Mouse (Mus musculus) hindbrain, embryonic 12.5 days (tissue): Measurements from ENCODE around the gene Irf2bp1. TPM values are rescaled to one million over a fixed set of nuclear protein-coding genes. Genes with fewer than 3 reads are reported as not detected.

Experiments used
- ATAC-seq: fragments of 200-750 bp; cut with Nextera tagmentation; 2 replicates; pipeline ENCODE4 v1.8.0; 2017; ENCODE audit warnings: moderate TSS enrichment; ENCODE audit not compliant: low FRiP score
- H3K27ac ChIP-seq: fragments of 300-500 bp; sonication (generic); 2 replicates; pipeline ENCODE4 v1.5.1; 2016; ENCODE audit warnings: mild to moderate bottlenecking
- H3K27me3 ChIP-seq: fragments of 300-500 bp; sonication (generic); 2 replicates; pipeline ENCODE4 v1.6.1; 2016; ENCODE audit warnings: mild to moderate bottlenecking
- H3K36me3 ChIP-seq: fragments of 300-500 bp; sonication (generic); 2 replicates; pipeline ENCODE4 v1.6.1; 2016; ENCODE audit warnings: mild to moderate bottlenecking
- H3K4me1 ChIP-seq: fragments of 300-500 bp; sonication (generic); 2 replicates; pipeline ENCODE4 v1.6.1; 2016
- H3K4me2 ChIP-seq: fragments of 300-500 bp; sonication (generic); replicated peaks from 2 replicates; pipeline ENCODE4 v1.6.1; 2016; ENCODE audit warnings: mild to moderate bottlenecking
- H3K4me3 ChIP-seq: fragments of 300-500 bp; sonication (generic); 2 replicates; pipeline ENCODE4 v1.5.1; 2016; ENCODE audit warnings: mild to moderate bottlenecking
- H3K9ac ChIP-seq: fragments of 300-500 bp; sonication (generic); 2 replicates; pipeline ENCODE4 v1.6.1; 2016; ENCODE audit warnings: mild to moderate bottlenecking, moderate library complexity
- H3K9me3 ChIP-seq: fragments of 300-500 bp; sonication (generic); replicated peaks from 2 replicates; pipeline ENCODE4 v1.6.1; 2016; ENCODE audit warnings: mild to moderate bottlenecking
- WGBS: fragments of 180-500 bp; shearing (Covaris S2); methylation state at CpG from one replicate; pipeline ENCODE4 v1.1.7; 2016; 5-methylcytosine and 5-hydroxymethylcytosine counted together
- polyA plus RNA-seq: library from polyadenylated mRNA; unstranded; fragments of >200 nt; fragmentation: Nextera tagmentation; extraction: Ambion mirVana; gene quantifications from 2 replicates; pipeline ENCODE4 v1.2.1, GENCODE M21; 2016

Gene Irf2bp1
- polyA plus RNA-seq, 1 experiment from 2014 or later: 44.0 TPM

DNA sequence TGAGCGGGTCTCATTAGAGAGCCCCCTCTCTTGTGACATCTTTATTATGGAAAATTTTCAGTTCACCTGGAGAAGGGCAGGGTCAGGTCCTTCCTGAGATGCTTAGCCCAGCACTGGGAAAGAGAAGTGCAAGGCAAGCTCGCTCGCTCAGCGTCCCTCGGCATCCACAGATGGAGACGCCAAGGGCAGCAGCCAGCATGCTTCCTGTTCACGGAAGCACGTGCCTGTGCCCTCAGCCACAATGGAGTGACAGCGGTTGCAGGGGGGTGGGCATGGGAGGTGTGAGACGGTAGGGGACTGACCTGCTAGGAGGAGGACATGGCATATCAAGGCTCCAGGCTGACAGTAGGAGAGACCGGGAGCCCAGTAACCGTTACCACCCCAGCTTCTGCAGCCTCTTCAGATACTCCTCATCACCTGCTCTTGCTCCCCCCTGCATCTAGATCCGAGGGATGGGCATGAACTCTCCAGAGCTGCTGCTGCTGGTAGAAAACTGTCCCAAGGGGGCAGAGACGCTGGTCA lies 44.2 kb downstream of the Irf2bp1 start:
- 91% methylated on average over 14 of the region's 14 CpGs for WGBS
- no peaks in the 10 kb centered on the region for H3K27me3 ChIP-seq
- H3K27ac ChIP-seq: no peak overlapping the region
- H3K9me3 ChIP-seq: no peaks in the 10 kb centered on the region
- H3K36me3 ChIP-seq: peaks cover 98% of the 10 kb centered on the region
- no peaks in the 10 kb centered on the region for H3K4me1 ChIP-seq
- H3K9ac ChIP-seq: peak overlapping the region; percentile 2; the same call in 1 of the 2 replicates
- no peak overlapping the region for H3K4me2 ChIP-seq
- ATAC-seq: no peak
- H3K4me3 ChIP-seq: no peak overlapping the region

DNA sequence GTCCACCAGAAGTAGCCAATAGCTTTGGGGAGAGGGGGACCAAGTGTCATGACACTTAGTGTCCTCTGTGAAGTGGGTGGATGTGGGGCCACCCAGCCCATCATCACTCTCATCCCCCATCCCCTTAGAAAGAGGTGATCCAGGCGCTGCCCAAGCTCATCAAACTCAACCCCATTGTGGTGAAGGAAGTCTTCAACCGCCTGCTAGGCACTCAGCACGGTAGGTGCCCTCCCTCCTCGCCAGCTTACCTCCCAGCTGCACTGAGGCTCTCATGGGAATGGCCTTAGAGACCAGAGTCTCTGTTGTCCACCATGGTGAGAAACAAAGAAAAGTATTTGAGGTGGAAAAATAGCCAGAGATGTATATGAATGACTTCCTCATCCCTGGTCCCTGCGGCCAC lies 45.4 kb downstream of the Irf2bp1 start:
- 87% methylated on average over 5 of the region's 5 CpGs for WGBS
- Histone ChIP-seq H3K9me3 (no peaks in the 10 kb centered on the region), H3K4me3 (no peak overlapping the region), H3K9ac (no peak overlapping the region), H3K27ac (no peak overlapping the region), H3K4me1 (0 out of 2 replicates have a peak, but pooled peaks cover 2% of the 10 kb centered on the region), H3K36me3 (peaks cover 87% of the 10 kb centered on the region), H3K4me2 (no peak overlapping the region), H3K27me3 (no peaks in the 10 kb centered on the region)
- no peak for ATAC-seq

DNA sequence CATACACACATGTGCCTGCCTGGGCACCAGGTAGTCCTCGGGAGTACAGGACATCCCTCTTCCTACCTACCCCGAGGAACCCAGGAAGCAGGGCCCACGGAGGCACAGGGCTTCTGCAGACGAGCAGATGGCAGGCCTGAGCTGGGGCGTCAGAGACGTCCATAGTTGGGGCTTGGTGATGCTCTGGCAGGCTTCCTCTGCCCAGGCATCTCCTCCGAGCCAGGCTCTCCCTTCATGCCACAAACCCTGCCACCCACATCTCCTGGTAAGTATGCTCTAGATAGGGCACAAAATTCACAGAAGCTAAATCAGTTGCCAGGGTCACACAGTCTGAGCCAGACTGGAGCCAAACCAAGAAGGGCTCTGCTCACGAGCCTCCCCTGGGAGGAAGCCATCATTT lies 46.3 kb downstream of the Irf2bp1 start:
- Histone ChIP-seq H3K4me1 (peaks cover 7% of the 10 kb centered on the region; the same call in 1 of the 2 replicates), H3K27me3 (no peaks in the 10 kb centered on the region), H3K9ac (no peak overlapping the region), H3K4me2 (no peak overlapping the region), H3K4me3 (no peak overlapping the region), H3K36me3 (peaks cover 77% of the 10 kb centered on the region), H3K27ac (no peak overlapping the region), H3K9me3 (no peaks in the 10 kb centered on the region)
- WGBS: 92% methylated on average over 8 of the region's 8 CpGs
- ATAC-seq: no peak

DNA sequence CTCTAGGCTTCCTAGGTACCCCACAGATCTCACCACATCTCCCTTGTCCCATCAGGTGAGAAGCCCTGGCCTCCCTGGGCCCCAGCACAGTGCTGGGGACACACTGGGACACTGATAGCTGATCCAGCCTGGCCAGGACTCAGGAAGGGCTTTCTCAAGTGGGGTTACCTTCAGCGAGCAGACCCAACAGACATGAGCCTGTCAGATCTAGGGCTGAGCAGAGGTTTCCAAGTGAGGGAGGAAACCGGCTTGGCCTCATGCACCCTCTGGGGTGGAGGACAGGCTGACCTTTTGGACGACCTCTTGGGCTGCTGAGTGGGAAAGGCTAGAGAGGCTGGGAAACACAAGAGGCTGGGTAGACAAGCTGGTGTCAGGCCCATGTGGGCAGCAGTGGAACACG lies 47.3 kb downstream of the Irf2bp1 start:
- Histone ChIP-seq H3K27me3 (no peaks in the 10 kb centered on the region), H3K4me3 (no peak overlapping the region), H3K4me2 (no peak overlapping the region), H3K9me3 (no peaks in the 10 kb centered on the region), H3K9ac (no peak overlapping the region), H3K36me3 (peaks cover 68% of the 10 kb centered on the region), H3K4me1 (peaks cover 7% of the 10 kb centered on the region; the same call in 1 of the 2 replicates), H3K27ac (no peak overlapping the region)
- no peak for ATAC-seq
- WGBS: 71% methylated on average over 4 of the region's 4 CpGs

DNA sequence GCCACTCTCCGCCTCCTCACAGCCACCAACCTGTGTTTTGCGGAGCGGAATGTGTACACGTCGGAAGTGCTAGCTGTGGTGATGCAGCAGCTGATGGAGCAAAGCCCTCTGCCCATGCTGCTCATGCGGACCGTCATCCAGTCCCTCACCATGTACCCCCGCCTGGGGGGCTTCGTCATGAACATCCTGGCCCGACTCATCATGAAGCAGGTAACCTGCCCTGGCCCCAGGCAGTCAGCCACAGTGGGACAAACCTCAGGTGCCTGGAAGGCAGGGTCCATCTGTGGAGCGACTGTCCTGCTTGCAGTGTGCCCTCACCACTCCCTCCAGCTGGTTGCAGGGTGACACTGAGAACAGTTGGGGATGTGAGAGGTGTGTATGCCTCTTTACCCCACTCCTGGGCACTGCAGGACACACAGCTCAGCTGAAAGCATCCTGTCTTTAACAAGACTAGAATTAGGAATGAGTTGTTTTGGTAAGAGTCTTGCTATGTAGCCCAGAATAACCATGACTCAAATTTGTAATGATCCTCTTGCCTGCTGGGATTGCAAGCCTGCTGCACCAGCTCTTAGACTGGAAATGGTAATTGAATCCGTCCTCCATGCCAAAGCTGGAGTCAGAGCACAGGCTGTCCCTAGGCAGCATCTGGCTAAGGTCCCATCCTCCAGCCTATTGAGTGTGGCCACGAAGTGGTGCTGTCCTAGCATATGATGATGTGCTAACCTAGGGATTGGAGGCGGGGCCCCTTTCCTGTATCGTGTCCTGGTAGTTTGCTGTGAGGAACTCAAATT lies 48.7 kb downstream of the Irf2bp1 start:
- WGBS: 92% methylated on average over 15 of the region's 15 CpGs
- Histone ChIP-seq H3K36me3 (peaks cover 54% of the 10 kb centered on the region), H3K9me3 (no peaks in the 10 kb centered on the region), H3K4me3 (no peak overlapping the region), H3K27ac (no peak overlapping the region), H3K4me2 (no peak overlapping the region), H3K4me1 (peaks cover 7% of the 10 kb centered on the region; the same call in 1 of the 2 replicates), H3K27me3 (no peaks in the 10 kb centered on the region), H3K9ac (no peak overlapping the region; the same call in 1 of the 2 replicates)
- ATAC-seq: no peak

DNA sequence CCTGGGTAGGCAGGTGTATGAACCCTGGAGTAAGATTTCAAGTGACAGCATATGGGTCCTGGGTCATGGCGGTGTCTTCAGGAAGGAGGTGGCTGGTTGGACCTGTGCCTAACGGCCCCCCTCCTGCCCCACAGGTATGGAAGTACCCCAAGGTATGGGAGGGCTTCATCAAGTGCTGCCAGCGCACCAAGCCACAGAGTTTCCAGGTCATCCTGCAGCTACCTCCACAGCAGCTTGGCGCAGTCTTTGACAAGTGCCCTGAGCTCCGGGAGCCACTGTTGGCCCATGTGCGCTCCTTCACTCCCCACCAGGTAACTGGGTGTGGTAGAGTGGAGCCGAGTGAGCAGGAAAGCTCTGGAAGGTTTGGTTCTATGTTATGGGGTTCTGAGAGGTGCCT lies 49.3 kb downstream of the Irf2bp1 start:
- H3K36me3 ChIP-seq: peaks cover 48% of the 10 kb centered on the region
- 95% methylated on average over 7 of the region's 7 CpGs for WGBS

DNA sequence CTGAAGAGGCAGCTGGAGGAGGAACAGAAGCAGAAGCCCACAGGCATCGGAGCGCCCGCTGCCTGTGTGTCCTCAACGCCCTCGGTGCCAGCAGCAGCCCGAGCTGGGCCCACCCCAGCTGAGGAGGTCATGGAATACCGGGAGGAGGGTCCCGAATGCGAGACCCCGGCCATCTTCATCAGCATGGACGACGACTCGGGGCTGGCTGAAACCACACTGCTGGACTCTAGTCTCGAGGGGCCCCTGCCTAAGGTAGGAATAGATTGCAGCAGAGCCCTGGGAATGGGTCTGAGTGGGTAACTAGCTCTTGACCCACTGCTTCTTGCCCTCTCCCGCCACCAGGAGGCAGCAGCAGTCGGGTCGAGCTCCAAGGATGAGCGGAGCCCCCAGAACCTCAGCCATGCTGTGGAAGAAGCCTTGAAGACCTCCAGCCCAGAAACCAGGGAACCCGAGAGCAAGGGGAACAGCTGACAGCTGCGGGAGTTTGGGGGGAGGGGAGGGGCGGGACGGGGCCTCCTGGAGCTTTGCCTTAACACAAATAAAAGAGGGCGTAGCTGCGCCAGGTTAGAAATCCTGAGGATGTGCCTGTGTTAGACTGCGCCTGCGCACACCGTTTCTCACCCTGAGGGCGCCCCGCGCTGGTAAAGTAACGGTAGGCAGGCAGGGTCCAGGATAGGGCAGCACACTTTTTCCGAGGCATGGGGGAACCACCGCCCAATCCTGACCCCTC lies 50.4 kb downstream of the Irf2bp1 start, which contains the start of gene Rsph6a:
TSS of gene Rsph6a (plus strand) at position 644 of the 730 bp plus-strand sequence.
- Histone ChIP-seq H3K4me2 (peak within 1 kb of the TSS; percentile 42), H3K9me3 (no peaks in the 10 kb centered on the region), H3K4me1 (peaks cover 7% of the 10 kb centered on the region; the same call in 1 of the 2 replicates), H3K27me3 (no peaks in the 10 kb centered on the region), H3K36me3 (peaks cover 37% of the 10 kb centered on the region), H3K4me3 (peak within 1 kb of the TSS; percentile 13), H3K27ac (0 out of 2 replicates have a peak within 1 kb of the TSS, but pooled peaks have one; percentile 5), H3K9ac (0 out of 2 replicates have a peak within 1 kb of the TSS, but pooled peaks have one; percentile 44)
- 28% methylated on average over 33 of the region's 33 CpGs for WGBS
- ATAC-seq: peak; percentile 68

More for the DNA sequence above, 49.3 kb downstream of the Irf2bp1 start:
- H3K4me2 ChIP-seq: no peak overlapping the region
- no peak overlapping the region; the same call in 1 of the 2 replicates for H3K9ac ChIP-seq
- H3K27ac ChIP-seq: no peak overlapping the region
- H3K4me1 ChIP-seq: peaks cover 7% of the 10 kb centered on the region; the same call in 1 of the 2 replicates
- no peak overlapping the region for H3K4me3 ChIP-seq
- ATAC-seq: no peak
- no peaks in the 10 kb centered on the region for H3K27me3 ChIP-seq
- no peaks in the 10 kb centered on the region for H3K9me3 ChIP-seq

DNA sequence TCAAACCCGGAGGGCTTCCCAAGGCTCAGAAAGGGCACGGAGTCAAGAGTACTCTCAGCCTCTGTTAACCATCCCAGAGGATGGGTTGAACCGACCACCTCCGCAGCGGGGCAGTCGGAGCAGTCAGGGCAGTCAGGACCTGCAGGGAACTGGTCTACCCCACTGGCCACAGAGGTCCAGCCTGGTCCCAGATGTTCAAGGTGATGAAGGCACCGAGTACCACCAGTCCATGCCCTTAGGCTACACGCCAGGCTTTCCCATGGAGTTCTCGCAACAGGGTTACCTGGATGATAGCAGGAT lies 50.9 kb downstream of the Irf2bp1 start:
- peaks cover 32% of the 10 kb centered on the region for H3K36me3 ChIP-seq
- peak overlapping the region; percentile 13; the same call in 1 of the 2 replicates for H3K4me3 ChIP-seq
- H3K27ac ChIP-seq: no peak overlapping the region
- ATAC-seq: no peak
- whole genome bisulfite sequencing: 65% methylated on average over 9 of the region's 9 CpGs
- 0 out of 2 replicates have a peak overlapping the region, but pooled peaks have one; percentile 44 for H3K9ac ChIP-seq
- H3K4me2 ChIP-seq: peak overlapping the region; percentile 42
- H3K9me3 ChIP-seq: no peaks in the 10 kb centered on the region
- peaks cover 7% of the 10 kb centered on the region; the same call in 1 of the 2 replicates for H3K4me1 ChIP-seq
- H3K27me3 ChIP-seq: no peaks in the 10 kb centered on the region

DNA sequence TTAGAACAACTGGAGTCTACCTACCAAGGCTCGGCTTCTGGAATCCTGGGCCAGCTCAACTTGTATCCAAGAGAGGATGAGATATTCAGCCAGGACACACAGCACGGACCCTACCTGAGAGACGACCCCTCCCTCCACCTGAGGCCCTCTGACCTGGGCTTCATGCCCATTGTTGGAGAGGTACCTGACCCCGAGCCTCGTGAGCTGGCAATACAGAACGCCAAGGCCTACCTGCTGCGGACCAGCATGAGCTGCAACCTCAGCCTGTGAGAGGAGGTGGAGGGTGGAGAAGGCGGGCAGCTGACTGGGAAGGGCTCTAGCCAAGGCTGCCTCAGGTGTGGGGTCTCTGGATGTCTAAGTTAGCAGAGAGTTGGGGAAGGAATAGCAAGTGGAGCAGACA lies 51.3 kb downstream of the Irf2bp1 start:
- no peak overlapping the region for H3K9ac ChIP-seq
- peak; percentile 5; the same call in 1 of the 2 replicates for ATAC-seq
- H3K4me1 ChIP-seq: peaks cover 7% of the 10 kb centered on the region; the same call in 1 of the 2 replicates
- H3K36me3 ChIP-seq: peaks cover 28% of the 10 kb centered on the region
- H3K4me3 ChIP-seq: no peak overlapping the region
- no peak overlapping the region for H3K27ac ChIP-seq
- H3K9me3 ChIP-seq: no peaks in the 10 kb centered on the region
- no peak overlapping the region for H3K4me2 ChIP-seq
- H3K27me3 ChIP-seq: no peaks in the 10 kb centered on the region
- WGBS: 92% methylated on average over 8 of the region's 8 CpGs

Other genes starting within 250 kb of the Irf2bp1 start
- not detected in 2 replicates for gene Psg19, start 205.5 kb upstream of the Irf2bp1 start, polyA plus RNA-seq
- gene Psg17, start 182.4 kb upstream of the Irf2bp1 start, polyA plus RNA-seq: not detected in 2 replicates
- 0.27 and 0.45 TPM in 2 replicates for gene Mill2, start 164.1 kb upstream of the Irf2bp1 start, polyA plus RNA-seq
- 2.9 and 3.8 TPM in 2 replicates for gene Pglyrp1, start 132.7 kb upstream of the Irf2bp1 start, polyA plus RNA-seq
- gene Ccdc61, start 93.6 kb upstream of the Irf2bp1 start, polyA plus RNA-seq: 28.8 and 31.9 TPM in 2 replicates
- 11.2 and 12.5 TPM in 2 replicates for gene Nova2, start 78.2 kb upstream of the Irf2bp1 start, polyA plus RNA-seq
- 0.29 and 0.37 TPM in 2 replicates for gene Nanos2, start 16.6 kb upstream of the Irf2bp1 start, polyA plus RNA-seq
- gene Mypop, start 12.8 kb upstream of the Irf2bp1 start, polyA plus RNA-seq: 6.8 and 6.9 TPM in 2 replicates
- 0.10 and 0.73 TPM in 2 replicates for gene Foxa3, start 19.5 kb downstream of the Irf2bp1 start, polyA plus RNA-seq
- 47.0 and 50.8 TPM in 2 replicates for gene Sympk, start 20.3 kb downstream of the Irf2bp1 start, polyA plus RNA-seq
- not detected in 2 replicates for gene Rsph6a, start 50.6 kb downstream of the Irf2bp1 start, polyA plus RNA-seq
- 20.1 and 23.6 TPM in 2 replicates for gene Dmwd, start 72.2 kb downstream of the Irf2bp1 start, polyA plus RNA-seq
- 13.4 and 14.6 TPM in 2 replicates for gene Dmpk, start 79.8 kb downstream of the Irf2bp1 start, polyA plus RNA-seq
- 9.1 and 9.7 TPM in 2 replicates for gene Six5, start 90.5 kb downstream of the Irf2bp1 start, polyA plus RNA-seq
- 1.8 TPM in 2 replicates for gene Gm4969, start 114.3 kb downstream of the Irf2bp1 start, polyA plus RNA-seq
- 20.9 TPM in 2 replicates for gene Fbxo46, start 115.8 kb downstream of the Irf2bp1 start, polyA plus RNA-seq
- 21.2 and 22.8 TPM in 2 replicates for gene Qpctl, start 145.2 kb downstream of the Irf2bp1 start, polyA plus RNA-seq
- 118 and 122 TPM in 2 replicates for gene Snrpd2, start 145.7 kb downstream of the Irf2bp1 start, polyA plus RNA-seq
- 1.4 and 2.0 TPM in 2 replicates for gene Gipr, start 162.1 kb downstream of the Irf2bp1 start, polyA plus RNA-seq
- gene Eml2, start 172.4 kb downstream of the Irf2bp1 start, polyA plus RNA-seq: 6.1 and 7.2 TPM in 2 replicates
- gene Gpr4, start 208.5 kb downstream of the Irf2bp1 start, polyA plus RNA-seq: 2.2 and 2.4 TPM in 2 replicates
- 41.1 and 41.7 TPM in 2 replicates for gene Opa3, start 224.3 kb downstream of the Irf2bp1 start, polyA plus RNA-seq